Mouse (Mus musculus): ENCODE results near the gene Trafd1. TPM values are rescaled to one million over a fixed set of nuclear protein-coding genes. Genes with fewer than 3 reads are reported as not detected.

Trafd1 gene
- polyA plus RNA-seq, 1 experiment from 2014 or later = 118 TPM

DNA sequence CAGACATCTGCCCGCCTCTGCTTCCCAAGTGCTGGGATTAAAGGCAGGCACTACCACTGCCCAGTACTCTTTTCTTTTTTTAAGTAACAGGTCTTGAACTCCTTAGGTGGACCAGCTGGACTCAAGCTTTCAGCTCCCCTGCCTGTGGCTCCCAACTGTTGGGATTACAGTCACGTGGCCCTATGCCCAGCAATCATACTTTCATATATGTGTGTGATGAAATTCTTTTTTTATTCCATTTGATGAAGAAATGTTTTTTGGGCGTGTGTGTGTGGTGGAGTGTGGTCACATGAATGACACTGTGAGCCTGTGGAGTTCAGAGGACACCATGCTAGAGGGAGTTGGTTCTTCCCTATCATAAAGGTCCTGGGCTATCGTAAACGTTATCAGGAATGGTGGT lies 14.1 kb upstream of the Trafd1 start:
- Histone ChIP-seq H3K27me3 (ENCODE audit: control insufficient read depth, insufficient read depth, low read length) (no peaks in the 10 kb centered on the region), H3K9me3 (ENCODE audit: control insufficient read depth, low read length) (no peaks in the 10 kb centered on the region), H3K4me1 (replicated peaks; ENCODE audit: control insufficient read depth, insufficient read depth, low read length) (peaks cover 18% of the 10 kb centered on the region), H3K4me2 (replicated peaks) (peak overlapping the region; percentile 89; the same call in 1 of the 2 replicates), H3K9ac (peak overlapping the region; percentile 92; the same call in 1 of the 2 replicates), H3K4me3 (replicated peaks; ENCODE audit: low read length) (no peak overlapping the region; the same call in 1 of the 2 replicates), H3K36me3 (replicated peaks; ENCODE audit: control insufficient read depth, insufficient read depth) (peaks cover 23% of the 10 kb centered on the region), H3K27ac (no peak overlapping the region)
- WGBS = 91% methylated on average over 5 of the region's 5 CpGs
- DNase-seq (ENCODE audit: low spot score) = no peak
- ATAC-seq (ENCODE audit: low FRiP score) = no peak

DNA sequence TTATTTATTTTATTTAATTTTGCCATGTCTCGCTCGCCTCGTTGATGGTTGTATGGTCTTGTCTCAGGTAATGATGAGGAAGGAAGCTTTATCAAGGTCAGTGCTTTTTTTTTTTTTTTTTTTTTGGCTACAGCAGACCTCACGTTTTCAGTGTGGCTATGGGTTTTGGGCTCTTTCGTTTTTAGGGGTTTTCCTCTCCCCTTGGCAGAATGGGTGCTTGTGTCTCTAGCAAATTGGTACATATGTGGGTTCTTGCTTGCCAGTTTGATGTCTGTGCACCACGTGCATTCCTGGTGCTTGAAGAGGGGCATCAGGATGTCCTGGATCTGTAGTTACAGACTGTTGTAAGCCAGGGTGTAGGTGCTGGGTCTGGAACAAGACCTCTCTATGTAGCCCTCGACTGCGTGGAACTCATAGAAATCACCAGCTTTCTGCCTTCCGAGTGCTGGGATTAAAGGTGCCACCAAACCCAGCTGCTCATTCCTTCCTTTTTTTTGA lies 13.6 kb upstream of the Trafd1 start:
- no peaks in the 10 kb centered on the region for H3K9me3 ChIP-seq (ENCODE audit: control insufficient read depth, low read length)
- H3K9ac ChIP-seq = peak overlapping the region; percentile 92
- H3K4me3 ChIP-seq (replicated peaks; ENCODE audit: low read length) = peak overlapping the region; percentile 98
- H3K4me1 ChIP-seq (replicated peaks; ENCODE audit: control insufficient read depth, insufficient read depth, low read length) = peaks cover 18% of the 10 kb centered on the region
- peaks cover 20% of the 10 kb centered on the region for H3K36me3 ChIP-seq (replicated peaks; ENCODE audit: control insufficient read depth, insufficient read depth)
- DNase-seq (ENCODE audit: low spot score) (no peak), ATAC-seq (ENCODE audit: low FRiP score) (no peak)
- peak overlapping the region; percentile 89 for H3K4me2 ChIP-seq (replicated peaks)
- H3K27me3 ChIP-seq (ENCODE audit: control insufficient read depth, insufficient read depth, low read length) = no peaks in the 10 kb centered on the region
- 60% methylated on average over 9 of the region's 9 CpGs for WGBS
- no peak overlapping the region for H3K27ac ChIP-seq

DNA sequence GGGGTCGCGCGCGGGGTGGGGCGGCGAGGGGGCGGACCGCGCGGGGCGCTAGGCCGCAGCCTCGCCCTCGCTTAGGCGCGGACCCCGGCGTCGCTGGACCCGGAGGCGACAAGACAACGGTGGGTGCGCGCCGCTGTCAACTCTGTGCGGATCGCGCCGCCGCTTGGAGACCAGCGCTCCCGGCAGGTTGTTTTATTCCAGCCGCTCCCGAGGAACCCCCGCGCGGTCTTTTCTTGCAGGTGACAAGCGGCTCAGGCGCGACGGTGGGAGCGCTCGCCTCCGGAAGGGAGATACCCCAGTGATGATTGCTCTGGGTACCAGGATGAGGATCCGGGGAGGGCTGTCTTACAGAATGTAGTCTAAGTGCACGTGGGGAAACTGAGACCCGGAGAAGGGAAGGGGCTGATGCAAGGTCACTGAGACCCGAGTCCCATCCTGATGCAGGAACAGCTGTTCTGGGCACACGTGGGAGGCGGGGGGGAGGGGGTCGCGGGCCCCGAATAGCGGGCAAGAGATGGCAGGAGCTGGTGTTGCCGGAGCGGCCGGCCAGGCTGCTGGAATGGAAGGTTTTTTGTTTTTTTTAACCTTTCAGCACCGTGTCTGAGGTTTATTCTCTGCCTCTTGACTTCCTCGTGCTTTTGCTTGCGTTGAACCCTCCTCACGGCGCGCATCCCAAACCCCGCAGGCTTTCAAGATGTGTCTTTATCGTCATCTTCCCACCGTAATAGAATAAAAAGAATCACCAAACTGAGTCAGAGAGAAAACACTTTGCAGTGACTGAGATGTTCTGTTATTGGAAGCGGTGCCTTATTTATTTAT lies 12.9 kb upstream of the Trafd1 start:
- DNase-seq (ENCODE audit: low spot score) = peak; percentile 32
- Histone ChIP-seq H3K27ac (peak overlapping the region; percentile 57), H3K4me1 (replicated peaks; ENCODE audit: control insufficient read depth, insufficient read depth, low read length) (peaks cover 18% of the 10 kb centered on the region), H3K4me3 (replicated peaks; ENCODE audit: low read length) (peak overlapping the region; percentile 98), H3K4me2 (replicated peaks) (peak overlapping the region; percentile 89), H3K9me3 (ENCODE audit: control insufficient read depth, low read length) (no peaks in the 10 kb centered on the region), H3K36me3 (replicated peaks; ENCODE audit: control insufficient read depth, insufficient read depth) (peaks cover 14% of the 10 kb centered on the region), H3K9ac (peak overlapping the region; percentile 92), H3K27me3 (ENCODE audit: control insufficient read depth, insufficient read depth, low read length) (no peaks in the 10 kb centered on the region)
- peak; percentile 85 for ATAC-seq (ENCODE audit: low FRiP score)
- under 1% methylated on average over 67 of the region's 67 CpGs for WGBS

DNA sequence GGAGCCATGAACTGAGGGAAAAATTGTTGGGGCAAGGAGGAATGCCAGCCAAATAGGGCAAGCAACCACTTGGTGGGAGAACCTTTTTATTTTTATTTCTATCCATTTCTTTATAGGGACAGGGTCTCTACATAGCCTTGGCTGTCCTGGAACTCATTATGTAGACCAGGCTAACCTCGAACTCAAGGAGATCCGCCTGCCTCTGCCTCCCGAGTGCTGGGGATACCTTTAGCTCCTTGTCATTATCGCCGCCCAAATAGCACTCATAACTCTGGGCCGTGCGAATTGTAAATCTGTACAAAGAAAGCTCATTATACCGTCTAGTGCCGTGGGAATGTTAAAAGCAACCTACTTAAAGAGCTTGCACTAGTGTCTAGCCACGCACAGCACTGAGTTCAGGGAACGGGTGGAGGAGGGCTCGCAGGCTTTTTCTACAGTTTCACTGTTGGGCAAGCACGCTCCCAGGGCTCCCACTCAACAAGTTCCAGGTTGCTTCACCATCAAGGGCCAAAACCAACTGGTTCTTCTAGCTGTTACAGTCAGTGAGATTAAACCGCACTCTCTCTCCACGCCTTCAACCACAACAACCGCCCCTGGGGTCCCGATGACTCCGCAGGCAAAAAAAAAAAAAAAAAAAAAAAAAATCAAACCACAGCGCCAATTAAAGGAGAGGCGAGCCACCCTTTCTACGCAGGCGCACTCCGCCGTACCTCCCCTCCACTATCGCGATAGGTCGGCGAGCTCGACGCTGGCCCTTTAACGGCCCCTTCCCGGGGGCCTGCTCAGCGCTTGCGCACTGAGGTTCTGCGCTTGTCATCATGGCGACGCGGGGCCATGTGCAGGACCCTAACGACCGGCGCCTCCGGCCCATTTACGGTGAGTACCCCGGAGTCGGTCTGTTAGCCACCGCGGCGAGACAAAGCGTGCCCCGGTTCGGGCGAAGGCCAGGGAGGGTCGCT lies 12.0 kb upstream of the Trafd1 start, which contains the start of gene Naa25:
TSS of gene Naa25 (plus strand) at position 750 of the 959 bp plus-strand sequence.
- Histone ChIP-seq H3K4me3 (replicated peaks; ENCODE audit: low read length) (peak within 1 kb of the TSS; percentile 98), H3K4me2 (replicated peaks) (peak within 1 kb of the TSS; percentile 89), H3K4me1 (replicated peaks; ENCODE audit: control insufficient read depth, insufficient read depth, low read length) (peaks cover 18% of the 10 kb centered on the region), H3K9ac (peak within 1 kb of the TSS; percentile 92), H3K27ac (peak within 1 kb of the TSS; percentile 86), H3K36me3 (replicated peaks; ENCODE audit: control insufficient read depth, insufficient read depth) (peaks cover 7% of the 10 kb centered on the region; the same call in 1 of the 2 replicates), H3K9me3 (ENCODE audit: control insufficient read depth, low read length) (no peaks in the 10 kb centered on the region), H3K27me3 (ENCODE audit: control insufficient read depth, insufficient read depth, low read length) (no peaks in the 10 kb centered on the region)
- WGBS = 10% methylated on average over 51 of the region's 53 CpGs
- ATAC-seq (ENCODE audit: low FRiP score) (peak; percentile 95), DNase-seq (ENCODE audit: low spot score) (peak; percentile 98)

DNA sequence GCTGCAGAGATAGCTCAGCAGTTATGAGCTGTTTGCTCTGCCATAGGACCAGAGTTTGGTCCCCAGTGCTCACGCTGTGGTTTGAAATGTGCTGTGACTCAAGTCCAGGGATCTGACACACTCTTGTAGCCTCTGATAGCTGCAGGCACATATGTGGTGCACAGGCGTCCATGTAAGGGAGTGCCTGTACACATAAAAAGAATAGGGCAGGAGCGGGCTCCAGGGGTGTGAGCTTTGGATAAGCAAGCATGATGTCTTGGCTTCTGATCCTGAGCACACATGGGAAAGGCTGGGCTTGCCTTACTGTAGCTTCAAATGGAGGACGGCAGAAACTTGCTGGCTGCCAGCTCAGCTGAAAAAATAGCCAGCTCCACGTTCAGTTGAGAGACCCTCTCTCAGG lies 10.2 kb upstream of the Trafd1 start:
- H3K4me2 ChIP-seq (replicated peaks) = no peak overlapping the region
- no peak overlapping the region for H3K27ac ChIP-seq
- H3K4me3 ChIP-seq (replicated peaks; ENCODE audit: low read length) = no peak overlapping the region
- no peak for DNase-seq (ENCODE audit: low spot score)
- no peaks in the 10 kb centered on the region for H3K27me3 ChIP-seq (ENCODE audit: control insufficient read depth, insufficient read depth, low read length)
- H3K36me3 ChIP-seq (replicated peaks; ENCODE audit: control insufficient read depth, insufficient read depth) = no peaks in the 10 kb centered on the region; the same call in 1 of the 2 replicates
- no peak for ATAC-seq (ENCODE audit: low FRiP score)
- no peak overlapping the region for H3K9ac ChIP-seq
- WGBS = 86% methylated on average over 5 of the region's 5 CpGs
- no peaks in the 10 kb centered on the region for H3K9me3 ChIP-seq (ENCODE audit: control insufficient read depth, low read length)
- peaks cover 18% of the 10 kb centered on the region for H3K4me1 ChIP-seq (replicated peaks; ENCODE audit: control insufficient read depth, insufficient read depth, low read length)

DNA sequence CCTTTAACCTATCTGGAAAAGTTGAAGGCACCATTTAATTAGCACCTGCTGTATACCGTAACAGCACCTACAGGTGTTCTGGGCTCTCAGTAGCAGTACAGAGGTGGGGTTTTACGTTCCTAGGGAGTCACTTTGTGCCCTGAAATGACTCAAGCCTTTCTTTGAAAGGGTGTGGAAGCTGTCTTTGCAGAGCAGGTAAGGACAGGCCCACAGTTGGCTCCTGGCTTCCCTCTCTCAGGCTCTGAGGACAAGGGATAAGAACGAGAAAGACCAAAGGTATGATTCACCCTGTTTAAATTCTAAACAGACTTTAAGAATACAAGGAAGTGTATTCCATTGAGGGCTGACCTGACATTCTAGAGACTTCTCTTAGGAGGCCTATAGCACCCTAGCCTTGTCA lies 8.0 kb upstream of the Trafd1 start:
- Histone ChIP-seq H3K27ac (no peak overlapping the region), H3K36me3 (replicated peaks; ENCODE audit: control insufficient read depth, insufficient read depth) (no peaks in the 10 kb centered on the region), H3K4me1 (replicated peaks; ENCODE audit: control insufficient read depth, insufficient read depth, low read length) (peaks cover 4% of the 10 kb centered on the region; the same call in 1 of the 2 replicates), H3K9me3 (ENCODE audit: control insufficient read depth, low read length) (no peaks in the 10 kb centered on the region), H3K9ac (no peak overlapping the region), H3K4me2 (replicated peaks) (no peak overlapping the region), H3K27me3 (ENCODE audit: control insufficient read depth, insufficient read depth, low read length) (no peaks in the 10 kb centered on the region), H3K4me3 (replicated peaks; ENCODE audit: low read length) (no peak overlapping the region)
- ATAC-seq (ENCODE audit: low FRiP score) = no peak
- DNase-seq (ENCODE audit: low spot score) = no peak
- WGBS = 83% methylated on average over 3 of the region's 3 CpGs

DNA sequence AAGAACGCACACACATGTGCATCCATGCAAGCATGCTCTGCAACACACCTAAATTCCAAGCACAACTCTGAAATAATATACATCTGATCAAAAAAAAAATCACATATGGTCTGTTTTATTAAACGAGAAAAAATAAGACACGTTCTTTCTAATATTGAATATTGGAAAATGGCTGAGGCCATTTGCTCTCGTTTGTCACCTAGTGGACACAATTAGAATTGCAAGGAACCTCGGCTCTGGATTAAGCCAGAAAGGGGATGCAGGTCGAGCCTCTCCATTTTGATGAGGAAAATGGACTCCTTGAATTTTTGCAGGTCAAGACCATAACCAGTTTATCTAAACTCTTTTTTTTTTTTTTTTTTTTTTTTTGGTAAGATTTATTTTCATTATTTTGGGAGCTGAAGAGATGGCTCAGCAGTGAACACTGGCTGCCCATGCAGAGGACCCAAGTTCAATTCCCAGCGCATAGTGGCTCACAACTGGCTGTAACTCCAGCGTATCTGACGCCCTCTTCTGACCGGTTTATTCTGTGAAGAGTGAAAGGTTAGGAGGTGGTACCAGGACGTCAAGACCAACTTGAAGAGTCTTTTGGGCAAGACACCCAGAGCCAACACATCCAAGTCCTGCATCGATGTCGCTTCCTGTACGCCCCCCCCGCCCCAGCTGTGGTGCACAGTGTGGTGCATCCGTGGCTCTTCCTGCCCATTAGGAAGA lies 7.4 kb upstream of the Trafd1 start:
- no peak overlapping the region for H3K27ac ChIP-seq
- no peak overlapping the region for H3K4me2 ChIP-seq (replicated peaks)
- ATAC-seq (ENCODE audit: low FRiP score) (no peak), DNase-seq (ENCODE audit: low spot score) (peak; percentile 79)
- no peaks in the 10 kb centered on the region for H3K27me3 ChIP-seq (ENCODE audit: control insufficient read depth, insufficient read depth, low read length)
- peaks cover 4% of the 10 kb centered on the region; the same call in 1 of the 2 replicates for H3K4me1 ChIP-seq (replicated peaks; ENCODE audit: control insufficient read depth, insufficient read depth, low read length)
- WGBS = 60% methylated on average over 16 of the region's 16 CpGs
- H3K9me3 ChIP-seq (ENCODE audit: control insufficient read depth, low read length) = no peaks in the 10 kb centered on the region
- H3K4me3 ChIP-seq (replicated peaks; ENCODE audit: low read length) = no peak overlapping the region
- no peak overlapping the region for H3K9ac ChIP-seq
- H3K36me3 ChIP-seq (replicated peaks; ENCODE audit: control insufficient read depth, insufficient read depth) = no peaks in the 10 kb centered on the region

DNA sequence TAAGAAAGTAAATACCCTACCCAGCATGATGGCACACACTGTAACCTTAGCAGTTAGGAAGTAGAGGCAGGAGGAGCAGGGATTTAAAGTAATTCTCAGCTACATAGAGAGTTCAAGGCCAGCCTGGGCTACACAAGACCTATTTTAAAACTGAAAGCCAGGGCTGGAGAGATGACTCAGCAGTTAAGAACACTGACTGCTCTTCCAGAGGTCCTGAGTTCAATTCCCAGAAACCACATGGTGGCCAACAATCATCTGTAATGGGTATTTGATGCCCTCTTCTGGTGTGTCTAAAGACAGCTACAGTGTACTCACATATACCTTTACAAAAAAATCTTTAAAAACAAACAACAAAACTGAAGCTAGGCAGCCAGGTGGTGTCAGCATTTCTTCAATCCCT lies 4.3 kb upstream of the Trafd1 start:
- no peak overlapping the region for H3K4me2 ChIP-seq (replicated peaks)
- H3K36me3 ChIP-seq (replicated peaks; ENCODE audit: control insufficient read depth, insufficient read depth) = no peaks in the 10 kb centered on the region
- no peak overlapping the region for H3K27ac ChIP-seq
- H3K4me3 ChIP-seq (replicated peaks; ENCODE audit: low read length) = no peak overlapping the region
- DNase-seq (ENCODE audit: low spot score) = no peak
- H3K4me1 ChIP-seq (replicated peaks; ENCODE audit: control insufficient read depth, insufficient read depth, low read length) = peaks cover 6% of the 10 kb centered on the region
- no peak overlapping the region for H3K9ac ChIP-seq
- ATAC-seq (ENCODE audit: low FRiP score) = no peak
- H3K9me3 ChIP-seq (ENCODE audit: control insufficient read depth, low read length) = no peaks in the 10 kb centered on the region
- H3K27me3 ChIP-seq (ENCODE audit: control insufficient read depth, insufficient read depth, low read length) = no peaks in the 10 kb centered on the region
